Mouse (Mus musculus) G1E (cell line): ENCODE results near the gene Csnk1e.

Experiments
- CTCF ChIP-seq: IDR thresholded peaks from 2 replicates; pipeline ENCODE4 v1.5.1; 2012; ENCODE audit warnings: low read depth, low read length, inconsistent platforms, mixed read lengths
- GATA1 ChIP-seq: IDR thresholded peaks from 2 replicates; pipeline ENCODE4 v1.6.1; 2012; ENCODE audit warnings: borderline replicate concordance, low read length, inconsistent platforms, mixed read lengths
- GATA2 ChIP-seq: IDR thresholded peaks from 2 replicates; pipeline ENCODE4 v1.6.1; 2012; ENCODE audit warnings: low read depth, low read length, inconsistent platforms, borderline replicate concordance
- POLR2AphosphoS5 ChIP-seq: IDR thresholded peaks from 2 replicates; pipeline ENCODE4 v1.6.1; 2012; ENCODE audit warnings: low read depth, low read length, inconsistent platforms; ENCODE audit not compliant: insufficient replicate concordance
- TAL1 ChIP-seq: conservative IDR thresholded peaks from 2 replicates; pipeline ENCODE4 v1.6.1; 2012; ENCODE audit warnings: low read depth, low read length, inconsistent platforms, mixed read lengths

DNA sequence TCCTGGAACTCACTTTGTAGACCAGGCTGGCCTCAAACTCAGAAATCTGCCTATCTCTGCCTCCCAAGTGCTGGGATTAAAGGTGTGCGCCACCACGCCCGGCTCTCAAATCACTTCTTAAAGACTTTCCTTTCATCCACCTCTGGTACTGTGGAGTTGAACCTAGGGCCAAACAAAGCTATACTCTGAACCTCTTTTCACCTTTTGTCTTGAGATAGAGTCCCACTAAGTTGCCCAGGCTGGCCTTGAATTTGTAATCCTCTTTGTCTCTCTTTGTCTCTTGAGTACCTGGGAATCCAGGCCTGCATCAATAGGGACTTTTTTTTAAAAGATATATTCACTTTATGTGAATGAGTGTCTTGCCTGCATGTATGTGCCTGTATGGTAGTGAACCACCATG is 7.3 kb downstream of the Csnk1e start:
- TF ChIP-seq CTCF (no peak), POLR2AphosphoS5 (no peak), TAL1 (no peak), GATA1 (no peak), GATA2 (no peak)
